Mouse (Mus musculus): Measurements from ENCODE around the gene Gpr137c. TPM values are rescaled to one million over a fixed set of nuclear protein-coding genes. Genes with fewer than 3 reads are reported as not detected.

The Gpr137c gene
- 2.1 and 2.2 TPM in 2 replicates for polyA plus RNA-seq (2011; ENCODE audit: insufficient read depth, insufficient read length, low read depth, missing spikeins)

GRCm38 (mm10) chr14:45219281-45220089 is at the start of gene Gpr137c:
Gene Gpr137c (plus strand): TSS chr14:45219717.
- H3K27ac ChIP-seq (ENCODE audit: insufficient read depth, low read length) = no peak within 1 kb of the TSS
- no peaks in the 10 kb centered on the region for H3K4me1 ChIP-seq (ENCODE audit: control insufficient read depth, insufficient read depth, low read length)
- H3K27me3 ChIP-seq (ENCODE audit: control insufficient read depth, insufficient read depth, low read length, poor library complexity, severe bottlenecking) = no peaks in the 10 kb centered on the region
- TF ChIP-seq POLR2A (IDR thresholded peaks at IDR 0.05; ENCODE audit: insufficient read depth, low read length) = no peak
- TF ChIP-seq CTCF (IDR thresholded peaks at IDR 0.05; ENCODE audit: low read depth, low read length) = no peak
- no peak for TF ChIP-seq EP300 (IDR thresholded peaks at IDR 0.05; ENCODE audit: insufficient read depth, low read depth, low read length)
- H3K9me3 ChIP-seq (replicated peaks; ENCODE audit: control insufficient read depth, insufficient read depth, low read length, poor library complexity, severe bottlenecking) = no peaks in the 10 kb centered on the region
- no peaks in the 10 kb centered on the region for H3K36me3 ChIP-seq (ENCODE audit: control insufficient read depth, insufficient read depth, low read length, poor library complexity, severe bottlenecking)
- H3K4me3 ChIP-seq (ENCODE audit: low read depth, low read length) = peak within 1 kb of the TSS; percentile 80
- peak within 1 kb of the TSS; percentile 75 for H3K9ac ChIP-seq (ENCODE audit: low read depth, poor library complexity, severe bottlenecking)

GRCm38 (mm10) chr14:45172260-45172659 is 47.3 kb upstream of the Gpr137c start:
- TF ChIP-seq CTCF (IDR thresholded peaks at IDR 0.05; ENCODE audit: low read depth, low read length) (no peak), EP300 (IDR thresholded peaks at IDR 0.05; ENCODE audit: insufficient read depth, low read depth, low read length) (no peak), POLR2A (IDR thresholded peaks at IDR 0.05; ENCODE audit: insufficient read depth, low read length) (no peak)
- no peak overlapping the region for H3K27ac ChIP-seq (ENCODE audit: insufficient read depth, low read length)

GRCm38 (mm10) chr14:45175012-45175740 is 44.3 kb upstream of the Gpr137c start:
- no peaks in the 10 kb centered on the region for H3K4me1 ChIP-seq (ENCODE audit: control insufficient read depth, insufficient read depth, low read length)
- H3K9ac ChIP-seq (ENCODE audit: low read depth, poor library complexity, severe bottlenecking) = no peak overlapping the region
- H3K27me3 ChIP-seq (ENCODE audit: control insufficient read depth, insufficient read depth, low read length, poor library complexity, severe bottlenecking) = no peaks in the 10 kb centered on the region; the same call in 1 of the 2 replicates
- H3K27ac ChIP-seq (ENCODE audit: insufficient read depth, low read length) = no peak overlapping the region
- no peak overlapping the region for H3K4me3 ChIP-seq (ENCODE audit: low read depth, low read length)
- H3K36me3 ChIP-seq (ENCODE audit: control insufficient read depth, insufficient read depth, low read length, poor library complexity, severe bottlenecking) = no peaks in the 10 kb centered on the region
- TF ChIP-seq CTCF (IDR thresholded peaks at IDR 0.05; ENCODE audit: low read depth, low read length) (no peak), EP300 (IDR thresholded peaks at IDR 0.05; ENCODE audit: insufficient read depth, low read depth, low read length) (no peak), POLR2A (IDR thresholded peaks at IDR 0.05; ENCODE audit: insufficient read depth, low read length) (no peak)
- H3K9me3 ChIP-seq (replicated peaks; ENCODE audit: control insufficient read depth, insufficient read depth, low read length, poor library complexity, severe bottlenecking) = no peaks in the 10 kb centered on the region

More at GRCm38 (mm10) chr14:45172260-45172659, 47.3 kb upstream of the Gpr137c start:
- Histone ChIP-seq H3K36me3 (ENCODE audit: control insufficient read depth, insufficient read depth, low read length, poor library complexity, severe bottlenecking) (no peaks in the 10 kb centered on the region), H3K9me3 (replicated peaks; ENCODE audit: control insufficient read depth, insufficient read depth, low read length, poor library complexity, severe bottlenecking) (no peaks in the 10 kb centered on the region), H3K4me3 (ENCODE audit: low read depth, low read length) (no peak overlapping the region), H3K9ac (ENCODE audit: low read depth, poor library complexity, severe bottlenecking) (no peak overlapping the region), H3K4me1 (ENCODE audit: control insufficient read depth, insufficient read depth, low read length) (no peaks in the 10 kb centered on the region), H3K27me3 (ENCODE audit: control insufficient read depth, insufficient read depth, low read length, poor library complexity, severe bottlenecking) (no peaks in the 10 kb centered on the region; the same call in 1 of the 2 replicates)

- Histone ChIP-seq H3K4me3 (ENCODE audit: low read depth, low read length) (no peak overlapping the region), H3K9ac (ENCODE audit: low read depth, poor library complexity, severe bottlenecking) (no peak overlapping the region), H3K27me3 (ENCODE audit: control insufficient read depth, insufficient read depth, low read length, poor library complexity, severe bottlenecking) (no peaks in the 10 kb centered on the region), H3K36me3 (ENCODE audit: control insufficient read depth, insufficient read depth, low read length, poor library complexity, severe bottlenecking) (no peaks in the 10 kb centered on the region), H3K9me3 (replicated peaks; ENCODE audit: control insufficient read depth, insufficient read depth, low read length, poor library complexity, severe bottlenecking) (no peaks in the 10 kb centered on the region; the same call in 1 of the 2 replicates), H3K4me1 (ENCODE audit: control insufficient read depth, insufficient read depth, low read length) (no peaks in the 10 kb centered on the region), H3K27ac (ENCODE audit: insufficient read depth, low read length) (no peak overlapping the region)
- TF ChIP-seq POLR2A (IDR thresholded peaks at IDR 0.05; ENCODE audit: insufficient read depth, low read length) (no peak), EP300 (IDR thresholded peaks at IDR 0.05; ENCODE audit: insufficient read depth, low read depth, low read length) (no peak), CTCF (IDR thresholded peaks at IDR 0.05; ENCODE audit: low read depth, low read length) (no peak)
Measured at GRCm38 (mm10) chr14:45179186-45179585, 40.3 kb upstream of the Gpr137c start.

GRCm38 (mm10) chr14:45179606-45180005 is 39.9 kb upstream of the Gpr137c start:
- no peak overlapping the region for H3K27ac ChIP-seq (ENCODE audit: insufficient read depth, low read length)
- no peaks in the 10 kb centered on the region for H3K36me3 ChIP-seq (ENCODE audit: control insufficient read depth, insufficient read depth, low read length, poor library complexity, severe bottlenecking)
- H3K27me3 ChIP-seq (ENCODE audit: control insufficient read depth, insufficient read depth, low read length, poor library complexity, severe bottlenecking) = no peaks in the 10 kb centered on the region
- TF ChIP-seq CTCF (IDR thresholded peaks at IDR 0.05; ENCODE audit: low read depth, low read length) (no peak), EP300 (IDR thresholded peaks at IDR 0.05; ENCODE audit: insufficient read depth, low read depth, low read length) (no peak), POLR2A (IDR thresholded peaks at IDR 0.05; ENCODE audit: insufficient read depth, low read length) (no peak)
- H3K9ac ChIP-seq (ENCODE audit: low read depth, poor library complexity, severe bottlenecking) = no peak overlapping the region
- H3K9me3 ChIP-seq (replicated peaks; ENCODE audit: control insufficient read depth, insufficient read depth, low read length, poor library complexity, severe bottlenecking) = peaks cover under 1% of the 10 kb centered on the region; the same call in 1 of the 2 replicates
- no peaks in the 10 kb centered on the region for H3K4me1 ChIP-seq (ENCODE audit: control insufficient read depth, insufficient read depth, low read length)
- H3K4me3 ChIP-seq (ENCODE audit: low read depth, low read length) = no peak overlapping the region
